Mouse (Mus musculus) adrenal gland, postnatal 36 days (tissue): ENCODE results near the gene Aph1b. TPM values are rescaled to one million over a fixed set of nuclear protein-coding genes. Genes with fewer than 3 reads are reported as not detected.
"Not testable (repeated sequence)": the region's sequence is repeated elsewhere in the genome, so short reads cannot be mapped to it uniquely, and the experiment has no call there.

Source experiments
- DNase-seq, 2 experiments: peaks; one replicate each; pipeline ENCODE4 v3.0.0; 2021; ENCODE audit warnings: mixed read lengths in 1 of 2
- long read RNA-seq, 2 experiments: library from polyadenylated mRNA; stranded (forward); transcript quantifications; one replicate each; pipeline ENCODE4 v2.0.0; 2021; ENCODE audit warnings: borderline sequencing depth in 2 of 2
- total RNA-seq, 2 experiments: library from RNA; stranded (reverse); gene quantifications; 2 replicates each; pipeline ENCODE4 v1.2.3; 2021

Aph1b gene
- 1 to 10 TPM; 4.7 to 5.5 TPM for total RNA-seq
- long read RNA-seq, experiment 1, full-length matches to known transcripts, result 1 of 2 reads
- long read RNA-seq, experiment 1, partial matches to known transcripts, result 0 of 2 reads
- long read RNA-seq, experiment 1, other reads (novel, unspliced or antisense), result 1 of 2 reads
- long read RNA-seq, experiment 2, full-length matches to known transcripts, result 2 of 3 reads
- long read RNA-seq, experiment 2, partial matches to known transcripts, result 0 of 3 reads
- long read RNA-seq, experiment 2, other reads (novel, unspliced or antisense), result 1 of 3 reads

DNA sequence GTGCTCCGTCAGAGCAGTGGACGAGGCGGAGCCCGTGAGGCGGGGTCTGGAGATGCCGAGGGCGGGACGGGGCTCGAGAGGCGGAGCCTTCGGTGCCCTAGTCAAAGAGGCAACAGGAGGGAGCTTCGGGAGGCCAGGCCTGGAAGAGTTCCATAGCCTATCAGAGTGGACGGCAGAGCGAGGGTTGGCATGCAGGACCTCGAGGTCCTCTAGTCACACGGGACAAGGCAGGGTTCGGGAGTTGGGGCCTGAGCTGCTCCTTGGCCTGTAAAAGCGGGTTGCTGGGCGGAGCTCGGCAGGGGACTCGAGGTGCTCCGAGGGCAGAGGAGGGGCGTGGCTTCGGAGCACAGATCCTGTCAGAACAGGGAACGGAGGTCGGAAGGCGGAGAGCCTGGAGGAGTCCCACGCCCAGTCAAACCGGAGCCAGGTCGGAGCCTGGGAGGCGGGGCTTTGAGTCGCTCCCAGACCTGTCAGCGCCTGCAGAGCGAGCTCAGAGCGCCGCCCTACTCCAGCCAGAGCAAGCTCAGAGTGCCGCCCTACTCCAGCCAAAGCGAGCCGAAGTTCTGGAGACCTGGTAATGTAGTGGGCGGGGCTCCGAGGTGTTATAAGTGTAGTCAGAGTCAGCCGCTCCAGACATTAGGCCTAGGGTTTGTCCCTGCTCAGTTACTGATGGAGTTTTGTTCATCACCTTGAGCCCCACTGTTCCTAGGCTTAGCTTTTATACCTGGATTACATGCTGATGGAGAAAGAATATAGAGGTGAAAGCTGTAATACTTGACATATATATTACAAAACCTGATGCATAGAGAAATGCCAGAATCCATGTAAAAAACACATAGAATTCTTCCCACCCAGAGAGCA lies at the start of gene Aph1b:
Gene Aph1b, minus strand, starts transcription at position 27 of the 861 bp plus-strand sequence.
- peak; percentile 98 to 99 for DNase-seq

DNA sequence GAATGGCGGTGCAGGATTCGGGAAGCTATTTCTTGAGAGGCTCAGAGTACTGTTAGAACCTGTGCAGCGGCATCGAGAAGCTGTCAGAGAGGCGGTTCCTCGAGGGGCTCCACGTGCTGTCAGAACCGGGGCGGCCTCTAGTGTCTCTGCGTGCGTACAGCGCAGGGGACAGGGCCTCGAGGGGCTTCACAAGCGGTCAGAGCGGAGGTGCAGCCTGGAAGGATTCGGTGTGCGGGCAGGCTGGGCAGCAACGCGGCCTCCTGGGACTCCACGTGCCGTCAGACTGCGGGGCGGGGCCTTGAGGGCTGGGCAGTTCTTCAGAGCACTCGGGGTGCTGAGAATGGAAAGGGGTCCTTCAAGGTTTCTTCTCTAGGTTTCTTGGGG lies 39.8 kb upstream of the Aph1b start:
- DNase-seq, result peak; percentile 63 to 74

DNA sequence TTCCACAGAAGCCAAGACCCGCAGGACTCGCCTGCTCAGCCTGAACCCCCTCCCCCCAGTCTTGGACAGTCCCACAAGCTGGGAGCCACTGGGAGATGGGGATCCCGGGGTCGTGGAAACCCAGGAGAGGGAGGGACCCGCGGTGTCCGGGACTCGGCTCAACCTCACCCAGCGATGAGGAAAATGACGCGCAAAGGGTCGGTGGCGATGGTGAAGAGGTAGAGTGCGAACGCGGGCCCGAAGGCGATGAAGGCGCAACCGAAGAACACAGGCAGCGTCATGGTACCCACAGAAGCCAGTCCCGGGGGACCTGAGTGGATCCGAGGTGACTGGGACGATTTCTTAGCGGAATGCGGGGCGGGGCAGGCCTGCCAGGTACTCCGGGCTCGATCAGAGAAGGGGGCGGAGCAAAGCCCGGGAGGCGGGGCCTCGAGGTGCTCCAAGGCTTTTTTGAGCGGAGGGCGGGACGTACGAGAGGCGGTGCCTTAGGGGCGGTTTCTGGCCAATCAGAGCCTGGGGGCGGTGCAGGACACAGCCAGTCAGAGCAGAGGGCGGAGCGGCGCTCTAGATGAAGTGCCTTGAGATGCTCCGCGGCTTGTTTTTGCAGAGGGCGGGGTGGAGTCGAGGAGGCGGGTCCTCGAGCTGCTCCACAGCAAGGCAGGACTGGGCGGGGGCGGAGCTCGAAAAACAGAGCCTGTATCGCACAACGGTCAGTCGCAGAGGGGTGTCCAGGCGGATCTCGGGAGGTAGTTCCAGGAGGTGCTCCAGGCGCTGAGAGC lies 39.2 kb upstream of the Aph1b start, which contains the start of gene Aph1c:
Gene Aph1c, minus strand, starts transcription at position 409 of the 779 bp plus-strand sequence.
- peak; percentile 99 for DNase-seq

DNA sequence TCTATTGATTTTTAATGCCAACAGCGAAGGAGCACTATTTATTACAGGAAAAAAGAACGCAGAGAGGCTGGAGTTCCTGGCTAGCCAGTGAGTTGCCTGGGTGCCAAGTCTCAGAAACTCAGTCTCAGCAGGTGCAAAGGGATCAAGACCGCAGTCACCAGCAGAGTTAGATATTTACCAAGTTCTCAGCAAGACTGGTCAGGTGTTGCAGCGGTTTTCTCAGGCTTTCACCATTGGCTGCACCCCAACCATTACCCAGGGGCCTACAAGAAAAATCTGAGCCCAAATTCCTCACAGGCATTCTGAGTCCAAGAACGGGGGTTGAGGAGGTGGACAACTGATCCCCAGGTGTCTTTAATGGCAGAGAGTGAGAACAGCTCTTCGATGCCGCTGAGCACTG lies 38.6 kb upstream of the Aph1b start:
- no peak for DNase-seq

GRCm38 (mm10) chr9:66832366-66832908 lies 37.1 kb upstream of the Aph1b start:
- peak in 1 of 2 experiments; percentile 16 for DNase-seq

DNA sequence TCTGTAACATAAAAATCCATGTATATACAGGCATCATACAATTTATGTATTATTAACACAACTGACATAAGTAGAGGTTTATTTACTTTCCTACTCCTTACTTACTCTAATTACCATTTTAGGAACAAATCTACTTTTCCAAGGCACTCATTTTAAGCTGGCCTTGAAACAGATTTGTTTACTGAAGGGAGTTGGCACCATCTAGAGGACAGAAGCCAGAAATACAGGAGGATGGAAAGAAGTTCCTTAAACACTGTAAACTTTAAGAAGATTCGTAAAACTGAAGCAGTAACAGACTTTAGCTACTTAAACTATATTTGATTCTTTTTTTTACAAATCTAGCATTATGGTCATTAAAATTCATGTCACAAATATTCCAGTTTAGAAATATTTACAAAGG lies 30.7 kb upstream of the Aph1b start:
- peak in 1 of 2 experiments; percentile 45 for DNase-seq

GRCm38 (mm10) chr9:66822255-66822654 lies 27.0 kb upstream of the Aph1b start:
- not testable (repeated sequence) for DNase-seq

GRCm38 (mm10) chr9:66820996-66821395 lies 25.7 kb upstream of the Aph1b start:
- DNase-seq, result no peak

GRCm38 (mm10) chr9:66813392-66813791 lies 18.1 kb upstream of the Aph1b start:
- no peak for DNase-seq

- DNase-seq, result peak in 1 of 2 experiments; percentile 11
These were observed 10.7 kb upstream of the Aph1b start for GRCm38 (mm10) chr9:66805951-66806350.

GRCm38 (mm10) chr9:66801947-66802346 lies 6.7 kb upstream of the Aph1b start:
- DNase-seq, result no peak

GRCm38 (mm10) chr9:66796739-66797138 lies 1.4 kb upstream of the Aph1b start, which contains the start of gene Gm10647:
Gm10647 (plus strand) TSS chr9:66797039.
- DNase-seq, result no peak

- DNase-seq, result no peak
These were observed 444 bp downstream of the Aph1b start for GRCm38 (mm10) chr9:66794629-66795463.

DNA sequence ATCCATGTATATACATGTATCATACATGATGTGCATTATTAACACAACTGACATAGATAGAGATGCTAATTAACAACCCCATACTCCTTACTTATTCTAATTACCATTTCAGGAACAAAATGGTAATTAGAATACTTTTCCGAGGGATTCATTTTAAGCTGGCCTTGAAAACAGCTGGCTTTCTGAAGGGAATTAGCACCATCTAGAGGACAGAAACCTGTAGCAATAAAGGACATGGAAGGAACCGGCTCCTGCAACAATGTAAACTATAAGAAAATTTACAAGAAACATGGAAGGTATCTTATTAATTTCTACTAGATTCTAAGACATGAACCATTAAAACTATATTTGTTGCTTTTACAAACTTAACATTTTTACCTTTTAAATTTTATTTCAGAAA lies 7.5 kb downstream of the Aph1b start:
- DNase-seq, result no peak

DNA sequence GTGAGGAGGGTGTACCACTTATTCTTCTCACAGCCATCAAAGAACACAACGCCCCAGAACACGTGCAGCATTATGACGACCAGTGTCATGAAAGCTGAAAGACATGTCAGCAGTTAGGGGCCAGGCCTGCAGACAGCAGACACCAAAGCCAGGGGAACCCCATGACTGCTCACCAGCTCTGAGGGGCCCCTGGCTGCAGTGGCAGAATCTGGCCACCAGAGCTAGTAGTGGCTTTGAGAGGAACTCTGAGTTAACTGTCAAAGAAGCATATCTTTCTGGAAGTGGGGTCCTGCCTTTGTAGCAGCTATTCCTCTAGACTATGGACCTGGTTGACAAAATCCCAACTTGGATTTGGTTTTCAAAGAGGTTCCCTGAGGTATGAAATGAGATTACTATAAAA lies 10.7 kb downstream of the Aph1b start:
- not testable (repeated sequence) for DNase-seq

- no peak for DNase-seq
These were observed 24.6 kb downstream of the Aph1b start for GRCm38 (mm10) chr9:66770701-66771100.

DNA sequence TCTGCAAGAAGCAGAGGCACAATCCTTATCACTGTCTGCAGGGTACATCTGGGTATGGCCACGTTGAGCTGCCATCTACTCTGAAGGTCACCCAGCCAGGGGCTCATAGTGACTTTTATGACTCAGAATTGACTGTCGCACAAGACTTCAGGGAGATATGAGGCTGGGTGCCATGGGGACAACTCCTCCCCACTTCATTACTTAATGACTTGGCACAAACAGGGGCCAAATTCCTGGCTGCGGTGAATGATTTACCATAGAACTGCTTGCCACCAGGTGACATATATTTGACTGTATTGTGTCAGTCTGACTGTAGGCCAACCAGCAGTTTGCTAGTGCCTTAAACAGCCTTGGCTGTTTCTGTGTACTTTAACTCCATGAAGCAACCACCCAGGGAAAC lies 26.0 kb downstream of the Aph1b start:
- DNase-seq, result peak; percentile 60 to 69

- DNase-seq, result no peak
These were observed 26.6 kb downstream of the Aph1b start for GRCm38 (mm10) chr9:66768721-66769120.

DNA sequence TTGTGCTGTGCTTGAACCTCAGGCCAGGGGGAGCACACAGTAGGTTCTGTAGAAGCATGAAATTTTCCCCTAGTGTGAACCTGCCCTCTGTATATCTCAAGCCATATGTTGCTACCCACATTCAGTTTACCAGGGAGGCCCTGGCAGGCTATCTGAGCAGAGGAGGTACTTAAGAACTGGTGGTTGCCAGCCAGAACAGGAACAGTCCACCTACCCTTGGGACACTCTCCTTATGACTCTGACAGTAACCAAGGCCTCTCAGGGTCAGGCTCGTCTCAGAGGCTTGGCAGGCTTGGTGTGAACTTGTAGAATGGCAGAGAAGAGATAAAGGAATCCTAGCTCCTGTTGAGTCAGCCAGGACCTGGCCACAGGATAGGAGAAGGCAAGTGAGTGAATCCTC lies 34.3 kb downstream of the Aph1b start:
- no peak for DNase-seq

- DNase-seq, result no peak
These were observed 42.4 kb downstream of the Aph1b start for GRCm38 (mm10) chr9:66752849-66753248.

GRCm38 (mm10) chr9:66748390-66748789 lies 46.9 kb downstream of the Aph1b start:
- no peak for DNase-seq
